Mouse (Mus musculus) stomach, embryonic 14.5 days (tissue): Measurements from ENCODE around the gene Krtap4-9. TPM values are rescaled to one million over a fixed set of nuclear protein-coding genes. Genes with fewer than 3 reads are reported as not detected.
"Not testable (repeated sequence)": the region's sequence is repeated elsewhere in the genome, so short reads cannot be mapped to it uniquely, and the experiment has no call there.

ENCODE experiments used
- ATAC-seq: fragments of 200-750 bp; cut with Nextera tagmentation; 2 replicates; pipeline ENCODE4 v1.8.0; 2017; ENCODE audit warnings: low read depth, moderate TSS enrichment; ENCODE audit not compliant: insufficient number of reproducible peaks, insufficient read depth, low FRiP score
- H3K27ac ChIP-seq: fragments of 300-500 bp; sonication (generic); 2 replicates; pipeline ENCODE4 v1.5.1; 2014; ENCODE audit warnings: mild to moderate bottlenecking, low read length, moderate library complexity, mixed read lengths
- H3K27me3 ChIP-seq: fragments of 300-500 bp; sonication (generic); 2 replicates; pipeline ENCODE4 v1.6.1; 2014; ENCODE audit warnings: low read length, control low read depth, mixed read lengths; ENCODE audit not compliant: control insufficient read depth, insufficient read depth
- H3K36me3 ChIP-seq: fragments of 300-500 bp; sonication (generic); 2 replicates; pipeline ENCODE4 v1.6.1; 2014; ENCODE audit warnings: mild to moderate bottlenecking, control low read depth, low read length, moderate library complexity, mixed read lengths; ENCODE audit not compliant: control insufficient read depth, insufficient read depth
- H3K4me1 ChIP-seq: fragments of 300-500 bp; sonication (generic); 2 replicates; pipeline ENCODE4 v1.6.1; 2014; ENCODE audit warnings: low read length, control low read depth, mixed read lengths; ENCODE audit not compliant: control insufficient read depth, insufficient read depth
- H3K4me2 ChIP-seq: fragments of 300-500 bp; sonication (generic); replicated peaks from 2 replicates; pipeline ENCODE4 v1.6.1; 2014; ENCODE audit warnings: low read depth, low read length, control low read depth
- H3K4me3 ChIP-seq: fragments of 300-500 bp; sonication (generic); 2 replicates; pipeline ENCODE4 v1.5.1; 2014; ENCODE audit warnings: low read depth, low read length, control low read depth
- H3K9ac ChIP-seq: fragments of 300-500 bp; sonication (generic); replicated peaks from 2 replicates; pipeline ENCODE4 v1.6.1; 2014; ENCODE audit warnings: low read depth, mild to moderate bottlenecking, control low read depth, low read length, moderate library complexity, mixed read lengths
- H3K9me3 ChIP-seq: fragments of 300-500 bp; sonication (generic); 2 replicates; pipeline ENCODE4 v1.6.1; 2016; ENCODE audit warnings: low read depth, low read length, control low read depth; ENCODE audit not compliant: control insufficient read depth
- WGBS: fragments of 180-500 bp; shearing (Covaris S2); extraction: QIAGEN DNeasy Blood & Tissue Kit; methylation state at CpG from one replicate; pipeline ENCODE4 v1.1.7; 2014; 5-methylcytosine and 5-hydroxymethylcytosine counted together
- polyA plus RNA-seq: library from polyadenylated mRNA; unstranded; fragments of >200 nt; fragmentation: Nextera tagmentation; extraction: Ambion mirVana; gene quantifications from 2 replicates; pipeline ENCODE4 v1.2.1, GENCODE M21; 2014

Krtap4-9 gene
- not detected in 2 replicates for polyA plus RNA-seq

- H3K27me3 ChIP-seq, H3K36me3 ChIP-seq, H3K4me1 ChIP-seq, ATAC-seq, H3K27ac ChIP-seq, H3K9me3 ChIP-seq, H3K4me2 ChIP-seq, H3K4me3 ChIP-seq, H3K9ac ChIP-seq: not testable (repeated sequence)
Measured at GRCm38 (mm10) chr11:99784900-99785299, at the start of gene Krtap4-9. TSS of gene Krtap4-9 (plus strand) at chr11:99785200.

- Histone ChIP-seq H3K9ac (no peak overlapping the region), H3K27ac (no peak overlapping the region), H3K9me3 (no peaks in the 10 kb centered on the region), H3K4me3 (no peak overlapping the region), H3K27me3 (no peaks in the 10 kb centered on the region), H3K4me2 (no peak overlapping the region), H3K4me1 (no peaks in the 10 kb centered on the region), H3K36me3 (no peaks in the 10 kb centered on the region)
- no peak for ATAC-seq
- 68% methylated on average over 3 of the region's 3 CpGs for WGBS
Measured at GRCm38 (mm10) chr11:99743985-99744384, 41.0 kb upstream of the Krtap4-9 start.

DNA sequence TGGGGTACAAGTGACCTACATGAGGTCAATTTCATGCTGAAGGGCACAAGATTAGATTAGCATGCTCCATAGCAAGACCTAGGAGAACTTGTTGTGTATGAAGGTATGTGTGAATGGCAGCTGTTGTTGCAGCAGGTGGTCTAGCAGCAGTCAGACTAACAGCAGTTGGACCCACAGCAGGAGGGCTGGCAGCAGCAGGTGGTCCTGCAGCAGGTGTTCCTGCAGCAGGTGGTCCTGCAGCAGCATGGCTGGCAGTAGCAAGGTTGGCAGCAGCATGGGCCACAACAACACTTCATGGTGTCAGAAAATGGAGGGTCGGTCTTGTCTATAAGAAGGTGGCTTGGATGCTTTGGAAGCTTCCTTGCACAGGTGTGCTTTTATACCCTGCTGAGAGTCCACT is 26.1 kb upstream of the Krtap4-9 start:
- Histone ChIP-seq H3K9ac (no peak overlapping the region), H3K27me3 (no peaks in the 10 kb centered on the region), H3K36me3 (no peaks in the 10 kb centered on the region), H3K4me2 (no peak overlapping the region), H3K9me3 (no peaks in the 10 kb centered on the region), H3K4me1 (no peaks in the 10 kb centered on the region), H3K4me3 (no peak overlapping the region), H3K27ac (no peak overlapping the region)
- no peak for ATAC-seq
- 93% methylated on average over 1 of the region's 1 CpGs for WGBS

- Histone ChIP-seq H3K4me2 (no peak overlapping the region), H3K36me3 (no peaks in the 10 kb centered on the region), H3K9ac (no peak overlapping the region), H3K27me3 (no peaks in the 10 kb centered on the region), H3K4me3 (no peak overlapping the region), H3K27ac (no peak overlapping the region), H3K4me1 (no peaks in the 10 kb centered on the region), H3K9me3 (no peaks in the 10 kb centered on the region)
- 66% methylated on average over 2 of the region's 2 CpGs for WGBS
- ATAC-seq, result no peak
Measured at GRCm38 (mm10) chr11:99768410-99768809, 16.6 kb upstream of the Krtap4-9 start.

- H3K9me3 ChIP-seq, H3K9ac ChIP-seq, ATAC-seq, H3K4me3 ChIP-seq, H3K36me3 ChIP-seq, H3K4me1 ChIP-seq, H3K4me2 ChIP-seq, H3K27ac ChIP-seq, H3K27me3 ChIP-seq: not testable (repeated sequence)
Measured at GRCm38 (mm10) chr11:99772813-99773212, 12.2 kb upstream of the Krtap4-9 start, which contains the start of gene Gm11595. TSS of gene Gm11595 (minus strand) at chr11:99772913.

- no peaks in the 10 kb centered on the region for H3K36me3 ChIP-seq
- H3K27ac ChIP-seq, result no peak overlapping the region
- WGBS, result 54% methylated on average over 7 of the region's 7 CpGs
- H3K4me2 ChIP-seq, result no peak overlapping the region
- H3K27me3 ChIP-seq, result no peaks in the 10 kb centered on the region
- H3K9ac ChIP-seq, result no peak overlapping the region
- H3K4me1 ChIP-seq, result 0 out of 2 replicates have a peak, but pooled peaks cover 4% of the 10 kb centered on the region
- H3K4me3 ChIP-seq, result no peak overlapping the region
- ATAC-seq, result no peak
- H3K9me3 ChIP-seq, result no peaks in the 10 kb centered on the region
Measured at GRCm38 (mm10) chr11:99778401-99778800, 6.6 kb upstream of the Krtap4-9 start.

DNA sequence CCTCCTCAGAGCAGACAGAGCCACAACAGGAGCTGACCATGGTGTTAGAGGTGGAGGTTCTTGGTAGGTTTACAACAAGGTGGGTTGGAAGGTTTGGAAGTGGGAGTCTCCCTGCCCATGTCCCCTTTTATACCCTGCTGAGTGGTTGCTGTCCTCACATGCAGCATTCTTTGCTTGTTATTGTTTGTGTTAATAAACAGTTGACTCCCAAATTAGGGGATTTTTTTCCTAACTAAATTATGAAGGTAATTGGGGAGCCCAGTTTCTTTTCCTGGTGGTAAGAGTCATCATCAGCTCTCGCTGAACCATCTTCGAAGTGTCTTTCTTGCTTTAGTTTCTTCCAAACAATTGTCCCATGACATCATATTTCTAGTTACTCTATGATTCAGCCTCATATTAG is 4.4 kb upstream of the Krtap4-9 start, which contains the start of gene Krtap4-8:
Krtap4-8 (minus strand) TSS at position 101 of the 400 bp plus-strand sequence.
- no peak for ATAC-seq
- 90% methylated on average over 2 of the region's 2 CpGs for whole genome bisulfite sequencing
- Histone ChIP-seq H3K36me3 (no peaks in the 10 kb centered on the region), H3K27ac (no peak within 1 kb of the TSS), H3K27me3 (no peaks in the 10 kb centered on the region), H3K9me3 (no peaks in the 10 kb centered on the region), H3K4me2 (no peak within 1 kb of the TSS), H3K9ac (no peak within 1 kb of the TSS), H3K4me3 (no peak within 1 kb of the TSS), H3K4me1 (0 out of 2 replicates have a peak, but pooled peaks cover 4% of the 10 kb centered on the region)

DNA sequence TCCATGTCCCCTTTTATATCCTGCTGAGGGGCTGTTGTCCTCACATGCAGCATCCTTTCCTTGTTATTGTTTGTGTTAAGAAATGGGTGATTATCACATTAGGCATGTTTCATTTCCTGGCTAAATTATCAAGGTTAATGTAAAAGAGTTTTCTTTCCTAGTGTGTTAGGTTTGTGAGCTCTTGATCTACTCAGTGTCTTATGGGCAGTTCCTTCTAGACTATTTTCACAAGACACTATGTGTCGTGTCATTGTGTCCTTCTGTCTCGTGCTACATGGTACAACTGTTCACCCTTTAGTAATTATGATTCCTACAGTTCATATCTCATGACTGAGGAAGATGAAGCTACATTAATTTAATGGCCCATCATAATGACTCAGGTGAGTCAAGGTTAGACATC is 8.4 kb downstream of the Krtap4-9 start, which contains the start of gene Gm11596:
Gm11596 (minus strand) TSS at position 101 of the 400 bp plus-strand sequence.
- Histone ChIP-seq H3K4me3 (no peak within 1 kb of the TSS), H3K9me3 (no peaks in the 10 kb centered on the region), H3K4me2 (no peak within 1 kb of the TSS), H3K27ac (no peak within 1 kb of the TSS), H3K4me1 (no peaks in the 10 kb centered on the region), H3K36me3 (no peaks in the 10 kb centered on the region), H3K27me3 (no peaks in the 10 kb centered on the region), H3K9ac (no peak within 1 kb of the TSS)
- 75% methylated on average over 2 of the region's 2 CpGs for WGBS
- ATAC-seq, result no peak

GRCm38 (mm10) chr11:99798832-99799231 is 13.8 kb downstream of the Krtap4-9 start, which contains the start of gene Gm11569:
TSS of gene Gm11569 (minus strand) at chr11:99798932.
- not testable (repeated sequence) for ATAC-seq, H3K9me3 ChIP-seq, H3K27me3 ChIP-seq, H3K4me3 ChIP-seq, H3K36me3 ChIP-seq, H3K4me2 ChIP-seq, H3K4me1 ChIP-seq, H3K27ac ChIP-seq, H3K9ac ChIP-seq
- no CpG with 5 or more reads among the region's 1 CpGs for WGBS
